Mouse (Mus musculus) induced T-regulatory cell, adult 2 months (primary cell): ENCODE data around the gene Gm21310.
"Not testable (repeated sequence)": the region's sequence is repeated elsewhere in the genome, so short reads cannot be mapped to it uniquely, and the experiment has no call there.

Experiments
- DNase-seq: peaks from one replicate; pipeline ENCODE4 v3.0.0-alpha.2; 2012; ENCODE audit warnings: low read depth

Gm21310 gene

GRCm38 (mm10) chrY:10147083-10147482 is at the start of gene Gm21310:
Gene Gm21310 (minus strand): TSS chrY:10147183.
- DNase-seq = not testable (repeated sequence)
